Mouse (Mus musculus): ENCODE data around the gene Chchd5. TPM values are rescaled to one million over a fixed set of nuclear protein-coding genes. Genes with fewer than 3 reads are reported as not detected.

The Chchd5 gene
- polyA plus RNA-seq, 1 experiment, result 27.1 TPM

DNA sequence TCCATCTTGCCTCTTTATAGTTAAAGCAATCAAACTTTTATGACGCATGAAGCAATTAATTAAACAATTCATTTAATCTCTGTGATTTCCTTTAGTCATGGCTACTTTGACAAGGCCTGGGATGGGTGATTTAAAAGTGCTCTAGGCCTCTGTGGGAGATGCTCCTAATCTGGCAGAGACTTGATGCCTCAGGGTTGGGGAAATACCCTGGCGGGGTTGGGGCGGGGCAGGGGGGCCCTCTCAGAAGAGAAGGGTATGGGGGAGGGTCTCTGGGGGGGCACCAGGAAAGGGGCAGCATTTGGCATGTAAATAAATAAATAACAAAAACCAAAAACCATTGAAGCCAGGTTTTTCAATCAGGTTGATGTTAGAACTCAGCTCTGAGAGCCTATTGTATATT is 48.2 kb downstream of the Chchd5 start:
- Histone ChIP-seq H3K4me3 (replicated peaks; ENCODE audit: insufficient read depth, low read depth, low read length) (no peak overlapping the region), H3K4me1 (ENCODE audit: control insufficient read depth, insufficient read depth, low read length) (no peaks in the 10 kb centered on the region), H3K27ac (ENCODE audit: insufficient read depth, low read length) (no peak overlapping the region), H3K27me3 (ENCODE audit: control insufficient read depth, insufficient read depth, low read length) (no peaks in the 10 kb centered on the region)
- no peak for TF ChIP-seq POLR2A (IDR thresholded peaks at IDR 0.05; ENCODE audit: borderline replicate concordance, insufficient read depth, low read length)
- TF ChIP-seq CTCF (IDR thresholded peaks at IDR 0.05; ENCODE audit: borderline replicate concordance, insufficient read depth, low read depth, low read length), result no peak
- no peak for DNase-seq
- WGBS, result 68% methylated on average over 3 of the region's 3 CpGs

- no peak for TF ChIP-seq POLR2A (IDR thresholded peaks at IDR 0.05; ENCODE audit: borderline replicate concordance, insufficient read depth, low read length)
- WGBS, result 74% methylated on average over 10 of the region's 10 CpGs
- Histone ChIP-seq H3K4me1 (ENCODE audit: control insufficient read depth, insufficient read depth, low read length) (no peaks in the 10 kb centered on the region), H3K27ac (ENCODE audit: insufficient read depth, low read length) (no peak overlapping the region), H3K4me3 (replicated peaks; ENCODE audit: insufficient read depth, low read depth, low read length) (no peak overlapping the region), H3K27me3 (ENCODE audit: control insufficient read depth, insufficient read depth, low read length) (no peaks in the 10 kb centered on the region)
- DNase-seq, result no peak
Measured at GRCm38 (mm10) chr2:129178182-129178908, 48.8 kb downstream of the Chchd5 start.

GRCm38 (mm10) chr2:129179946-129180853 is 50.7 kb downstream of the Chchd5 start:
- 84% methylated on average over 8 of the region's 8 CpGs for WGBS
- Histone ChIP-seq H3K4me3 (replicated peaks; ENCODE audit: insufficient read depth, low read depth, low read length) (no peak overlapping the region), H3K27me3 (ENCODE audit: control insufficient read depth, insufficient read depth, low read length) (no peaks in the 10 kb centered on the region), H3K4me1 (ENCODE audit: control insufficient read depth, insufficient read depth, low read length) (no peaks in the 10 kb centered on the region), H3K27ac (ENCODE audit: insufficient read depth, low read length) (no peak overlapping the region)
- no peak for TF ChIP-seq POLR2A (IDR thresholded peaks at IDR 0.05; ENCODE audit: borderline replicate concordance, insufficient read depth, low read length)
- TF ChIP-seq CTCF (IDR thresholded peaks at IDR 0.05; ENCODE audit: borderline replicate concordance, insufficient read depth, low read depth, low read length), result no peak
- no peak for DNase-seq

DNA sequence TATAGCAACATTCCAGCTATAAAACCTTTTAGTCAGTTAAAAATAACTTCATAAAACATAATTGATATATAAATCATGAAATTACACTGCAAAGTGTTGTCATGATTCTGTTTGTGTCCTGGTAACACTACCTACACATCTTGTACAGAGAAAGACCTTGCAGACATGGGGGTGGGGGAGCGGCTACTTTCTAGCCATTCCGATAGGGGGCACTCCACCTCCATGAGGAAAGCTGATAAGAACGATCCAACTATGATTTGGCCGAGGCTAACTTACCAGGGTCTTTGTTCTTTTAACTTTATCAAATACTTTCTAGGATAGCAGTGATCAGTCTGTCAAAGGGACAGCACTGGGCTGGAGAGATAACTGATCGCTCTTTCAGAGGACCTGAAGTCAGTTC is 52.0 kb downstream of the Chchd5 start:
- TF ChIP-seq CTCF (IDR thresholded peaks at IDR 0.05; ENCODE audit: borderline replicate concordance, insufficient read depth, low read depth, low read length) (no peak), POLR2A (IDR thresholded peaks at IDR 0.05; ENCODE audit: borderline replicate concordance, insufficient read depth, low read length) (no peak)
- H3K4me1 ChIP-seq (ENCODE audit: control insufficient read depth, insufficient read depth, low read length), result no peaks in the 10 kb centered on the region
- H3K4me3 ChIP-seq (replicated peaks; ENCODE audit: insufficient read depth, low read depth, low read length), result no peak overlapping the region
- DNase-seq, result no peak
- no peak overlapping the region for H3K27ac ChIP-seq (ENCODE audit: insufficient read depth, low read length)
- WGBS, result 89% methylated on average over 5 of the region's 5 CpGs
- no peaks in the 10 kb centered on the region for H3K27me3 ChIP-seq (ENCODE audit: control insufficient read depth, insufficient read depth, low read length)

- Histone ChIP-seq H3K27ac (ENCODE audit: insufficient read depth, low read length) (no peak overlapping the region), H3K4me3 (replicated peaks; ENCODE audit: insufficient read depth, low read depth, low read length) (no peak overlapping the region), H3K27me3 (ENCODE audit: control insufficient read depth, insufficient read depth, low read length) (no peaks in the 10 kb centered on the region), H3K4me1 (ENCODE audit: control insufficient read depth, insufficient read depth, low read length) (no peaks in the 10 kb centered on the region)
- TF ChIP-seq CTCF (IDR thresholded peaks at IDR 0.05; ENCODE audit: borderline replicate concordance, insufficient read depth, low read depth, low read length), result no peak
- no peak for TF ChIP-seq POLR2A (IDR thresholded peaks at IDR 0.05; ENCODE audit: borderline replicate concordance, insufficient read depth, low read length)
- DNase-seq, result no peak
- 100% methylated on average over 1 of the region's 1 CpGs for WGBS
Measured at GRCm38 (mm10) chr2:129182412-129182811, 52.9 kb downstream of the Chchd5 start.

- H3K27ac ChIP-seq (ENCODE audit: insufficient read depth, low read length), result no peak overlapping the region
- 74% methylated on average over 14 of the region's 14 CpGs for WGBS
- no peaks in the 10 kb centered on the region for H3K4me1 ChIP-seq (ENCODE audit: control insufficient read depth, insufficient read depth, low read length)
- no peak for DNase-seq
- no peaks in the 10 kb centered on the region for H3K27me3 ChIP-seq (ENCODE audit: control insufficient read depth, insufficient read depth, low read length)
- no peak for TF ChIP-seq CTCF (IDR thresholded peaks at IDR 0.05; ENCODE audit: borderline replicate concordance, insufficient read depth, low read depth, low read length)
- TF ChIP-seq POLR2A (IDR thresholded peaks at IDR 0.05; ENCODE audit: borderline replicate concordance, insufficient read depth, low read length), result no peak
- no peak overlapping the region for H3K4me3 ChIP-seq (replicated peaks; ENCODE audit: insufficient read depth, low read depth, low read length)
Measured at GRCm38 (mm10) chr2:129183561-129184031, 54.1 kb downstream of the Chchd5 start.

Other genes with a start within 250 kb of the Chchd5 start
- gene Zc3h8, start 185.6 kb upstream of the Chchd5 start, polyA plus RNA-seq (2012; rRNA removed), result 6.5 and 7.3 TPM in 2 replicates
- gene Zc3h6, start 162.3 kb upstream of the Chchd5 start, polyA plus RNA-seq (2012; rRNA removed), result 7.8 and 9.4 TPM in 2 replicates
- 4.4 and 4.9 TPM in 2 replicates for gene Gm10762, start 162.0 kb upstream of the Chchd5 start, polyA plus RNA-seq (2012; rRNA removed)
- gene Vinac1, start 81.5 kb upstream of the Chchd5 start, polyA plus RNA-seq (2012; rRNA removed), result 0.27 and 0.36 TPM in 2 replicates
- 23.3 and 23.5 TPM in 2 replicates for gene Ttl, start 63.8 kb upstream of the Chchd5 start, polyA plus RNA-seq (2012; rRNA removed)
- 36.0 and 39.6 TPM in 2 replicates for gene Polr1b, start 28.7 kb upstream of the Chchd5 start, polyA plus RNA-seq (2012; rRNA removed)
- 157 and 159 TPM in 2 replicates for gene Slc20a1, start 69.1 kb downstream of the Chchd5 start, polyA plus RNA-seq (2012; rRNA removed)
- 0.18 and 0.30 TPM in 2 replicates for gene Ckap2l, start 167.5 kb downstream of the Chchd5 start, polyA plus RNA-seq (2012; rRNA removed)
- 0.16 and 0.30 TPM in 2 replicates for gene Il1a, start 180.3 kb downstream of the Chchd5 start, polyA plus RNA-seq (2012; rRNA removed)
- 0.08 and 0.15 TPM in 2 replicates for gene Il1b, start 241.4 kb downstream of the Chchd5 start, polyA plus RNA-seq (2012; rRNA removed)

All from cerebellum, adult 2 months (tissue).